Mouse (Mus musculus) MN1 (cell line): ENCODE measurements around the gene Zeb2.
A peak's percentile ranks its signal among the peaks of the same experiment; 100 is the strongest.

Experiments
- DNase-seq: peaks from one replicate; pipeline ENCODE4 v3.0.0-alpha.2; 2016; ENCODE audit warnings: low spot score

Zeb2 gene

DNA sequence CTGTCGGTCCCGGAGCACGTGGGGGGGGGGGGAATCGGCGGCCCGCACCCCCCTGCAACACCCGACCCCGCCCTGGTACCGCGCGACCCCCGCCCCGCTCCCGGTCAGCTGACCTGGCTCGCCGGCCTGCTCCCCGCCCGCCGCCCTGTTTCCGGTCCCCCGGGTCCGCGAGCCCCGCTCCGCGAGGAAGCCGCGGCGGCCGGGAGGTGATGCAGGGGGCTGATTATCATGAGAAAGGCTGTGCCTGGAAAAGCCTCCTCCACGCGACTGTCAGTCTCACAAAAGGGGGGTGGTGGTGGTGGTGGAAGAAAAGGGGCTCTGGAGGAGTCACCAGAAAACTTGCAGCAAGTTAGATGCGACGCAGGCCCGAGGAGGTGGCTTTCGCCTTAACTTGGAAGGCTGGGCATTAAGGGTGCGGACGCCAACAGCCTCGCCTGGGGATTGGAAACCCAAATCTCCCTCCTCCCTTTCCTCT, at the start of gene Zeb2:
Zeb2 (minus strand) TSS at position 309 of the 475 bp plus-strand sequence.
- DNase-seq: peak; percentile 72

DNA sequence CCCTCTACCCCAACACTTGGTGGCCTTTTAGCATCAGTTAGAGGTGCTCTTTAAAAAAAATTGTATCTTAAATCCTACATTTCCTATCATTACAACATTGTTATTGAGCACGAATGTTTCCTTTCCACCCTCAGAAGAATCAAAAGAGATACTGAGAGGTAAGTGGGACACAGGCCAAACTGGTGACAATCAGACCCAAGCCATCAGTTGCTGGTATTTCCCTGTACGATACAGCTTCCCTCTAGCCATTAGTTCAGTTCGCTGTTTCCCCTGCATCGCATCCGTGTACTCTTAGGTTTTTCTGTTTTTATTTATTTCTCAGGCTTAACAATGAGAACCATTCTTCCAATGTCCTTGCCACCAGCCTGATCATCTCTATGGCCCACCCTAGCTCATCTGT, 41.6 kb upstream of the Zeb2 start:
- DNase-seq: no peak

DNA sequence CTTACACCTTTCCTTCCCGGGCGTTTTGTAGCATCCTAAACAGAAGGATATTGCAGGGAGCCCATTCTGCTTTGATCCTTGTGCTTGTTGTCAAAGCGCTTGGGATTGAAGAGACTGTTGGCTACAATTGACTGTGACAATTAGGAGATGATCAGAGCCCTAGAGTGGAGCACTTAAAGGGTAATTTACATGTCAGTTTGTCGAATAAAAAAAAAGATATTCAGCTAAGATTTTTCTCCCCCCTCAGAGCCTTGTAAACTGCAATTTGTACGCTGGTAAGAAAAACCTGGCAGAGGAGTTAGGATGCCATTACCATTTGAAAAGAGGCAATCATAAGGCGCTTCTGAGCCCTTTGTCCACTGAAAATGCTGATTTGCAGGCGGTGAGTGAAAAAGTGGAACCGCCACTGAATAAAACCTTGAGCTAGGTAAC, 41.2 kb upstream of the Zeb2 start:
- DNase-seq: no peak

DNA sequence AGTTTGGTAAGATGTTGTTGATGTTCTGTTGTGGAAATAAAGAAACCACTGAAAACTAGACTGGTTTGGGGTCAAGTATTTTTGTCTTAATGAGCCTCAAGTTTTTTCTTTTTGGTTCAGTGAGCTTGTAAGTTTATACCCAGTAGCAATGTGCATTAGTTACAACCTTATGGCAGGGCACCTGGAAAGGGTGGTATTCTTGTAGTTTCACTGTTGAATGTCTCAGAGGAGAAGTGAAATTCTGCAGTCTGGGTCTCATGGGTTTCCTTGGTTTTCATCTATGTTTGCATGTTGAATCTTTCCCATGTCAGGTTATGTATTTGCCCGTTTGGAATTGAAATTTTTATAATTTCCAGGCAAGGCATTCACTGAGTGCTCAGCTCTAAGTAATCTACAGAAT, 36.1 kb upstream of the Zeb2 start:
- no peak for DNase-seq

DNA sequence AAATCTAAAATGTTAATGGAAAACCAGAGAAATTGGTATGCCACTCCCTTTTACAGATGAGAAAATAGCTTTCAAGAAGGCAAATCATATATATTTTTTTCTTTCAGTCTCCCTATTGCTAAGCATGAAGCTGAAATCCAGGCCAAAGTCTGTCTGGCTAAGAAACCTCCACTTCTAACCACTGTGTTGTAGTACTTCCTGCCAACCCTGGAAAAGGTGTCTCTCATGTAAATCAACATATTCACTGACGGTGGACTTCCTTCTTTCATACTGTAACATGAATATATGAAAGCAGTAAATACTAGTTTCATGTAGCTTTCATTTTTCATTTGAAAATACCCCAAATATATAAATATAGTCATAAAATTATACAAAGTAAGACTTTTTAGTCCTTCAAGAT, 26.0 kb upstream of the Zeb2 start:
- no peak for DNase-seq

DNA sequence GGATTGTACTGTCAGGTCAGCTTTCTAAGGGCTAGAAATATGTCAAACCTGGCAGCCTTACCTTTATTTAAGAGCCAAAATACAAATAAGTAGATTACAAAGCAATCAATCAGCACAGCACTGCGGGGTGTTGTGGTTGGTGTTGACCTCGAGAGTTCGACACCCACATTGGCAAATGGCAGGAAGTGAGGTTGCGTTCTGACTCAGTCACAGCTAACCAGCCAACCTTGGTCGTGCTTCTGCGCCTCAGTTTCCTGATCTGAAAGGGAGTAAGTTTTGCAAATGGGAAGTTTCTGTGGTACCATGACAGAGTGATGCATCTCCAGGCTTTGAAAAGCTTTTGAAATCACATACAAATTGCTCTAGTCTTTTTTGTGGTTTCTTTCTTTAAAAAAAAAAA, 21.7 kb upstream of the Zeb2 start:
- no peak for DNase-seq

DNA sequence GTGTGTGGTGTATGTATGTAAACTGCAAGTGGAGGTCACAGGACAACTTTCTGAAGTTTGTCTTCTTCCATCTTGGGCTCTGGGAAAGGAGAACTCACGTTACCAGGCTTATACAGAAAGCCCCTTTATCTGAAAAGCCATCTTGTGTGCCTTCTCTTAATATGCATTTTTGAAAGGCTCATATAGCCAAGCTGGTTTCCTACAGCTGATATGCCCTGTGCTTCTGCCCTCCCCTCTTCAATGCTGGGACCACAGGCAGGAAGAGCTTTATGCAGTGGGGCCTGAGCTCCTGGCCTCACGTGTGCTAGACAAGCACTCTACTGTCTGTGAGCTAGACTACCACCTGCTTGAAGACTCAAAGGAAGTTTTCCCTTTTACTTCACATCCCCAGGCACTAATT, 19.6 kb upstream of the Zeb2 start:
- no peak for DNase-seq

DNA sequence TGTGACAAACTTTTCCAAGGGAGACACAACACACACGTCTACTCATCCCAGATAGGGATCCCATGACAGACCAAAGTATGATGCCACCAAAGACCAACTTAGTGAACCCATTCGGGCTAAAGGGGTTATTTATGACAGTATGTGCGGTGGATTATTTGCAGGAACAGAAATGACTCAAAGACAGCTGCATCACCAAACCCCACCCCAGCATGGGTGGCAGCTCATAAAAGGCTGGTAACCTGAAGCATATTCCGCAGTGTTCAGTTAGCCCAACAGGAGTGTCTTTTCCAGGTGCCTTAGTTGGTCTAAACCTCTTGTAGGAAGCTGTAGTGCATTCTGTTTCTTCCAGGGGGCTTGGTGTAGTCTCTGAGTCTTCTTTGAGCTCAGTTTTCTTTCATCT, 16.0 kb upstream of the Zeb2 start:
- no peak for DNase-seq

DNA sequence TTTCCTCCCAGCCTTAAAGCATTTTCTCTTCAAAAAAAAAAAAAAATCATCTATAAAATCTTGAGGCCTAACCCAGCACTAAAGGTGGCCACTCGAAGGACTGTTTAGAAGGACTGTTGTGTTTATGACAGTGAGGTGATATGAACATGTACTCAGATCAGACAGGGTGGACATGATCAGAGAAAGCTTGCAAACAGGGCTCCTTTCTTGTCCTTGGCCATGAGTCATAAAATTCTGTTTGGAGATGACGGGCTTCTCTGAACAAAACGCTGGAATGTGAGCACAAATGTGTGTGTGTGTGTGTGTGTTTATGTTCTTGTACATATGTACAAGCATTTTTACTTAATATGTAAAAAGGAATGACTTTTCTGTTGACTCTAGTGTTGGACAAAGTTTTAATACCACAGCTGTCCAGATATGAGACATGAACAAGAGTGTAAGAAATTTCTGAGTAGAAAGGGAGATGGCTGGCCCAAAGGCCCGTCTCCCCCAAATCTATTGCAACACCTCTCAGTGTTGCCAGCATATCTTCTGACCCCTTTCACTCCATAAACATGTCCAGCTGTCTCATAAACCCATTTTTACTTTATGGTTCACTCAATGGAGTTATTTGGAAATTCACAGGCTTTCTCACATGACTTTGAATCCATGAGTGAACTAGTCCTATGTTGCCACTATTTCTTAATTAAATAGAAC, 13.4 kb upstream of the Zeb2 start:
- DNase-seq: no peak

DNA sequence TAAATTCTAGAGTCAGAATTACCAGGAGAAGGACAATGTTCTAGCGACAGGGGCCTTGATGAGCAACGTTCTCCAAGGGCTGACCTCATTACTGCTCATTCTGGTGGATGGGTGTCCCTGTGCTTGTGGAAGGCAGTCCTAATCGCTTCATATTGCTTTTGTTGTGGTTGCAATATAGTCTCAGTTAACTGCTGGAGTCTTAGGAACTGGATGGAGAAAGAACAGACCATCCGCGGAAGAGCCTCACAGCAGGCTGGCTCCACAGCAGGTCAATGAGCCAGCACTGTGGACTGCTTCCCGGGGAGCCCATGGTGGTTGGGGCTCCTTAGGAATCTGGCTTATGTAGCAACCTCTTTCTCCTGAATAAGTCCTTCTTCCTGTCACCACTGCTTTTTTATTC, 12.4 kb upstream of the Zeb2 start:
- DNase-seq: no peak

DNA sequence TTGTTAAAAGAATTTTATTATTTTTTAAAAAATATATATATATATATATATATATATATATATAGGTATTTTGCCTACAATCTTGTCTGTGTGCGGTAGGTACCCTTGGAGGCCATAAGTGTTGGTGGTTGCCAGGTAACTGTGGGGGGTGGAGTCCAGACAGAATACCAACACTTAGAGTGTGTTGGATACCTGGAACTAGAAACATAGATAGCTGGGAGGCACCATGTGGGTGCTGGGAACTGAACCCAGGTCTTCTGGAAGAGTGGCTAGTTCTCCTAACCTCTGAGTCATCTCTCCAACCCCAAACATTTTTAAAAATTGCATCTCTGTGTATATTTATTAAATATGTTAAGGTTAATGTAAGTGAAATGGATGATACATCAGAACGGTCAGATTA, 11.5 kb upstream of the Zeb2 start:
- DNase-seq: no peak

DNA sequence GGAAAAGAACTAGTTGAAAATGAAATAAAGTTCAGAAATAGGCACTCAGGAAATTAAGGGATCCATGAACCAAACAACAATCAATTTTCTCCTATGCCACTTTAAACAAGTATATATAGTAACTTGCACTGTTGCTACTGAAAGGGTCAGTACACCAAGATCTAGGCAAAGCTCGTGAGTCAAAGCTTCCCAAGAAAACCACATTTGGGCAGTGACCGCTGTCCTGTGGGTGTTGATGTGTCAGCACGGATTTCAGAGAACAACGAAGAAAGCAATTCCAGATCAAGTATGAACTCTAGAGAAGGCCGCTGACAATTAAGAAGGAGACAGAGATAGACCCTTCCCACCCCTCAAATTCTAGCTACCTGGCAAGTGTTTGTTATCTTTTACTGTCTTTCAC, 9.2 kb upstream of the Zeb2 start:
- DNase-seq: no peak

DNA sequence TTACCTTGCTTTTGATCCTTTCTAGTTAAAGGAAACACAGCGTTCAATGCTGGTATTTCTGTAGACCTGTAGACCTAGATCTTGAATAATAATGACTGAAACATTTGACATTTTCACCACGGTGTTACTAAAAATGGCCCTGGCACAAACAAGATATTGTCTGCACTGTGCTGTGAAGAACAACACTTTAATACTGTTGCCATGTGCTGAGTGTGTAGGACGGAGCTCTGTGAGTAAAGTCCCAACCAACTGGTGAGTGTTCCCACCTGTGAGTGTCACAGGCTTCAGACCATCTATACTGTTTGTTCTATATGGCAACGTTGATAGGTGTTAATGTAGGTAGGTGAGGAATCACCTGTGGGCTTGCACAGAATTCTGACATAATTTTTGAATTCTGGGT, 8.0 kb upstream of the Zeb2 start:
- DNase-seq: no peak

DNA sequence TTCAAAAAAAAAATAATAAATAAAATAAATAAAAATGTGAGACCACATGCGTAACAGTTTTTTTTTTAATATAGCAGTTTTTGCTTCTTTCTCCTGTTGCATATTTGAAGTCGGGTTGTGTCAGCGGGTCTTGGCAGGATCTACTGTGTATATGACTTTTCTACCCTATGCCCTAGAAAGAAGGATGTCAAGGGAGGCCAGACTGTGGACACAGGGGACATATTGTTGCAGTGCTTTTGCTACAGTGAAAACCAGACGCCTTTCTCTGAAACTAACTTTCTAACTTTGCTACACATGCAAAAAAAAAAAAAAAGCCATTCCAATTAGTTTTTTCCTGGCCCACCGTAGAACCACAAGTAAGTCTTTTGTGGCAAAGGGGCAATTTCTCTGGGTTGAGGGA, 6.3 kb upstream of the Zeb2 start:
- no peak for DNase-seq

DNA sequence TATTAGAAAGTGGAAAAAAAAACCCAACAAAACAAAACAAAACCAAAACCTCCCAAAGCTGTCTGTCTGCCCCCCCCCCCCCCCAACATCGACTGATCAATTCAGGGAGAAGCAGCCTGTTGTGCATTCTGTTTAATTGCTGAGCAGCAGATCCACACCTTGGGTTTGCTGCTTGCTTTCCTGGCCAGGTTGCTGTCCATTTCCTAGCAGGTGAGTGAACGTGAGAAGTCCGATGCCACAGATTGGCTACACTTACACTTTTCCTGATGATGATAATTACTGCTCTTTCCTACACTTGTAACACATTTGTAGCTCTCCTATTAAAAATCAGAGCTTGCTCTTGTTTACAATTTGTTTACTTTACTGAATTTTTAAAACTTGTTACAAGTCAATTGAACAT, 926 bp upstream of the Zeb2 start:
- DNase-seq: no peak

DNA sequence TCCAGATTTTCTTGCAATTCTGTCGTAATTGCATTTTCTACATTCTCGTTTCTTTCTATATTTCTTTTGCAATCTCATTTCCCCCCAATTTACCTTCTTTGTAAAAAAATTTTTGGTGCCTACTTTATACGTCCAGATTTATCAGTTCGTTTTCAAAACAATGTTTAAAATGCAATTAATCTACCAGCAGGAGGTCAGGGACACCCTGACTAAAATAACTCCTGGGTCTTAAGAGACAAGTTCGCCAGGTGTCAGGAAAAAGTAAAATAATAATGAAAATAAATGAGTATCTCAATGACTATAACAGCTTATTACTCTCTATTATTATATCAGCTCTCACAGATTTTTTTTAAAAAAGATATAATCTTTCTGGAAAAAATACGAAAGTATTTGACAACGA, 397 bp upstream of the Zeb2 start:
- no peak for DNase-seq

DNA sequence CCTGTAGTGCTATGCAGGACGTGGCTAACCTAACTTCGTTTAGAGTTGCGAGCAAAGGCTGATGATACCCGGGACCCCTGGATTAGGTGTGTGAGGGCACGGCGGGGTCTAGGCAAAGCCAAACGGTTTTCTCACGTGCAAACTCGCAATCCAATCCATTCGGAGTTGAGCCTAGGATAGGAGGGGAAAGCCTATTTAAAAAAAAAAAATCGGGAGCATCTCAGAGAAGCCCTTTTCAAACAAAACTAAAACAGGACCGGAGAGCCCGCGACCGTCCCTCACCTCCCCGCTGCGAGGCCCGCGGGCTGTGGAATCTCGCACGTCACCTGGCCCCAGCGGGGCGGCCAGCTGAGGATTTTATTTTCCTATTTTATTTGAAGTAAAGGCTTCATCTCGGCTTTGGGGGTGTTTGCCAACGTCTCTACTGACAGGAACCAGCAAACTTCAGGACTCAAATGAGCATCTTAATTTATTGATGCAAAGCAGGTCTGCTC, 617 bp downstream of the Zeb2 start:
- DNase-seq: peak; percentile 59

DNA sequence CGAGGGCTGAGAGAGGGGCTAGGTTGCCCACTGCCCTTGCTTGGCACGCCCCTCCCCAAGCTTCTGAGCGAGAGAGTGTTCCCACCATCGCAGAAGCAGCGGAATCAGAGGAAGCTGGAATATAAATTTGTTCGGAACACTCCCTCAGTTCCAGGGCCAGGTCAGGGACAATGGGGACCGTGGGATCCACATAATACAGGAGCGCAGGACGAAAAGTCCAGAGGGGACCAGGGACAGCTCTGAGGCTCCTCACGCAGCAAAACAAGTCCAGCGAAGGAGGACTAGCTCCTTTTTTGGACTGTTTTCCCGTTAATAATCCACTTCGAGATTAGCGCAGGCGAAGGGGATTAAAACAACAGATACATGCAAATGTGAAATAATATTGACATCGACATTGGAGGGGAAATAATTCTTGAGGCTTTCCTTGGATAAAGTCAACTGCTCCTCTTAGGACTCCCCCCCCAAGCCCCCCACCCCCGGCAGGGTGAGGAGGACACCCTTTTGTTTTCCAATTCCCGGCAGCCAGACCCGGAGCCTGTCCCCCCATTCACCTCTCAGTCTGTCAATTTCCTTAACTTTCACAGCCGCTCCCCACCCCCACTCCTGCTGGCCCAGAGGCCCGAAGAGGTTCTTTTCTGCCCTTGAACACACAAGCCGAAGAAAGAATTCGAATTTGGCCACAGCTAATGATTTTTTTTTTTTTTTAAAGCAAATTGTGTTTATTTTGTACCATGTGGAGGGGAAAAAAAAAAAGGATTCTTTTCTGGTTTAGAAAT, 1.3 kb downstream of the Zeb2 start:
- no peak for DNase-seq

DNA sequence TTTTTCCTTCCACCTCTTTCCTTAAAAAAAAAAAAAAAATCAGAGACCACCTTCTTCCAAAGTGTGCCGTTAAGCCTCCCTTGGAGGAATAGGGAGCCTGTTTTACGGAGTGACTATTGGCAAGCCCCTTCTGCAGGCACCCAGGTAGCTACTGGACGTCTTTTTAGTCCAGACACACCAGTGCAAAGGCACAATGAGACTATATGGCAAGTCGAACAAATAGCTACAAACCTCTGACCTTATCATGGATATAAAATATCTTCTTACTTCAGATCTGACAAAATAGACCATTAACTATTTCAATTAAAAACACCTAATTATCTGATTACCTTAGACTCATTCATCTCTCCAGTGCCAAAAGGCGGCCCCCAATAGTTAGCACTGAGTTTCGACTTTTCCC, 2.0 kb downstream of the Zeb2 start:
- no peak for DNase-seq

DNA sequence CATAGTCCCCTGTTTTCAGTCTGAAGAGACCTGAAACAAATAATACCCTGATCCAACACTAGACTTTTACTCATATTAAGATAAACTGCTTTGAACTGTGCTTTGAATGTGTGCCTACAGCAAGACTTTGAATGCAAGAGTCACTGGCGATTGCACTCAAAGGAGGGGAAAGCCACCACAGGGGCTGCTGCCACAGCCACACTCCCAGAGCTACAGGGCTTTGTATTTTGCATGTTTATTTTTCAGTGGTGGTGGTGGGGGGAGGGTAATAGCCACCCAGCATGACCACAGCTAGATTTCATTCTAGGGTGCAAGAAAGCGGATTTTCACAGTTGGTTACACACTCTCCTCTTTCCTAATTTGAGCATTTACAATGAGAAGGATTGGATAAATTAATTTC, 2.6 kb downstream of the Zeb2 start:
- DNase-seq: no peak

DNA sequence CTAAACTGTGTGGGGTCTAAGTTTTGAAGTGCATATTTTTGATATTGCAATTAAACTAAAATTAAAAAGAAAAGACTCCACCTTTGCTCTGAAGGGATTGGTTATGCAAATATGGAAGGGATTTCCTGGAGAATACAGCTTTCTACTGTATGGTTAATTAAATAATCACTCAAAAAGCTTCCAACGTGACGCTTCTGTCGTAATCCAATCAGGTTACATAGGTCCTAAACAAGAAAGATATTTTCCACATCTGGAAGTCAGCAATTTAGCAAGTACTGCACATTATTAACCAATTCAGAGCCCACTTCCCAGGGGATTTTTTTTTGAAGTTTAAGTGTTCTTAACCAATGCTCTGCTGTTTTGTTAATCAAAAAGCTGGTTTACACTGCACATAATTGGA, 3.3 kb downstream of the Zeb2 start:
- no peak for DNase-seq

DNA sequence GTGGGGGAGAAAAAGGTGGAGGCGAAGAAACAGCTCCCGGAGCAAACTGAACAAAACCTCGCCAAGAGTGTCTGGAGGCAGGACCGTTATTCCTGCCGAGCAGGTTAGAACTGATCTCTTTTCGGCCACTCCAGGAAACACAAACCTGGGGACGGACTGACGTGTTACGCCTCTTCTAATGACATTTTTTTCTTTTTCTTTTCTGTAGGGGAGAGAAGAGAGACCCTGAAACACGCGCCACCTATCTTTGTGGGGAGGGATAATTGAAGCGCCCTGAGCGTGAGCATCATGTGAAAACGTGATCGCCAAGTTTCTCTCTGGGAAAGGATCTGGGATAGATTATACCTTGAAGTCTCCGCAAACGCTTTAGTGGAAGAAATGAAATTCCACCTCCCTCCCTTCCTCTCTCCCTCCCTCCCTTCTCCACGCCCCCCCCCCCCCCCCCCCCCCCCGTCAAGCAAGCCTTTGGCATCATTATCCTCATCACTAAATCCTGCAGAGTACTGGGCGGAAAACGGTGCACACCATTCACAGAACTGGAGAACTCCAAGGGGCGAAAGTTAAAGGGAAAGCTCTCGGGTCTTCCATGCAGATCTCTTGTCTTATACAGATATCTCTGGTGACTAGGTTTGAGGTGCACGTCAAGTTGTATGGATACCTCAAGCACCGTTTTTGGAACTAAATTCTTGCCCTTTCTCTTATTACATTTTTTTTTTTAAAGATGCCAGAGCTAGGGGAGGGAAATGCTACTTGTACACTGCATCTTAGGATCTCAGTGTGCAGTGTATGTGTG, 4.1 kb downstream of the Zeb2 start:
- no peak for DNase-seq
